Mouse (Mus musculus): Measurements from ENCODE around the gene Rhbdf2. TPM values are rescaled to one million over a fixed set of nuclear protein-coding genes. Genes with fewer than 3 reads are reported as not detected.

Gene Rhbdf2
- total RNA-seq, 2 experiments from 2014 or later, result 3.3 to 6.1 TPM

DNA sequence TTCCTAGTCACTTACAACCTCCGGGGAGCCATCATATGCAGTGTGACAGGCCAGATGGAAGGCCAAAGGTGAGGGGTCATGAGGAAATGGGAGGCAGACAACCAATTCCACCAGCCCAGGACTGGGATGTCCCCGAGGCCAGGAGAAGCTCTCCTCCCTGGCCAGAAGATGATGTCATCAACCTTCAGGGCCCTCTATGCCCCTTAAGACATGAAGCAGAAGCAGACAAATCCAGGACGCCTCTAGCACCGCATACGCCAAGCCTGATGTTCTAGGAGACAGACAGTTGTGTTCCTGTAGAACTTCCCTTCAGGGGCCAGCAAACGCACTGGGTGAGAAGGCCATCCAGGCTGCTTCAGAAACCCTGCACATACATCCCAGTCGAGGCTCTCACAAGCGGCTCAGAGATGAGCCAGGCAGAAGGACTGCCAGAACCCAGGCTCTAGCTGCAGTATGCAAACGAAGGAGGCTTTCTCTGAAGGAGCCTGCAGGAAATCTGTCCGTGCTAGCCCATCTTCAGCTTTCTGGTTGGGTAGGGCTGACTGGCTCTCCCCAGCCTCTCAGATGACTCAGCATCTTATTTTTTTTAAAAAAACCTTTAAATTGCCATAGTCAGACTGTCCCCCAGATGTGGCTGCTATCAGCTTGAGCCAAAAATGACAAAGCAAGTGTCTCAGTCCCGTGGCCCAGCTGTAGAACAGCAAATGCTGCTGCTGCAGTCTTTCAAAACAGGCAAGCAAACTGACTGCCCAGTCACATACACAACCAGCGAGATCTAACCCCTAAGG, 53.9 kb downstream of the Rhbdf2 start:
- ATAC-seq (replicated peaks; ENCODE audit: low FRiP score, low TSS enrichment, poor library complexity, severe bottlenecking), result peak; percentile 67

GRCm38 (mm10) chr11:116571767-116572679, 54.8 kb downstream of the Rhbdf2 start:
- ATAC-seq (replicated peaks; ENCODE audit: low FRiP score, low TSS enrichment, poor library complexity, severe bottlenecking), result peak; percentile 55

DNA sequence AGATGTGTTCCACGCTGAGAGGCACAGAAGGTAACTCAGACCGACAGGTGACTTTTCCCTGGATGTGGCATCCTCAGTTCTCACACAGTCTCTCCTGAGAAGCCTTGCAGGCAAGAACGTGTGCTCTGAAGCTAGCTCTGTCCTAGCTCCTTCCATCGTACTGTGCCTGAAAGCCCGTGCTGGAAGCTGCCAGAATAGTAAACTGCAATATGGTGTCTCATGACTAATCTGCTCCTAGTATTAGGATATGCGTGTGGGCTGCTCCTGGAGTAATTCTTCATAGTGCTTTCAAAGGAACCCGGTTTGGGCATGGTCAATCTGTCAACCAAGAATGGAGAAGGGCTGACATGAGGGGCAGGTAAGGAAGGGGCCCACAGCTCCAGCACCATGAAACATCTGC, 56.0 kb downstream of the Rhbdf2 start:
- ATAC-seq (replicated peaks; ENCODE audit: low FRiP score, low TSS enrichment, poor library complexity, severe bottlenecking), result no peak

DNA sequence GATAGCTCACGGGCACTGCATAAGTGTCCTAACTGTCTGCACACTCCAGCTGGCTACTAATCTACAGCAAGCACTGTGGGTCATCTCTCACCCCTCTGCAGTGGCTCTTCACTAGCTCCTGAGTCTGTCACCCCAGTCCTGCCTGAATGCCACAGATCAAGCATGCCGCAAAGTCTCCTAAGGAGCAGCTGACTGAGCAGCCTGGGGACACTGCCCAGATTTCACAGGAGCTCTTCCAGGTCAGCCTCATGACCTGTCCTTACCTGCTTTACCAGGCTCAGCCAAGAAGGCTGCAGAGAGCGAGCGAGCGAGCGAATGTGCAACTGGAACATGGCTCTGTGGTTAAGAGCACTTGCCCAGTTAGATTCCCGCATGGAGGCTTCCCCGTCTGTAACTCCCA, 59.3 kb downstream of the Rhbdf2 start:
- no peak for ATAC-seq (replicated peaks; ENCODE audit: low FRiP score, low TSS enrichment, poor library complexity, severe bottlenecking)

DNA sequence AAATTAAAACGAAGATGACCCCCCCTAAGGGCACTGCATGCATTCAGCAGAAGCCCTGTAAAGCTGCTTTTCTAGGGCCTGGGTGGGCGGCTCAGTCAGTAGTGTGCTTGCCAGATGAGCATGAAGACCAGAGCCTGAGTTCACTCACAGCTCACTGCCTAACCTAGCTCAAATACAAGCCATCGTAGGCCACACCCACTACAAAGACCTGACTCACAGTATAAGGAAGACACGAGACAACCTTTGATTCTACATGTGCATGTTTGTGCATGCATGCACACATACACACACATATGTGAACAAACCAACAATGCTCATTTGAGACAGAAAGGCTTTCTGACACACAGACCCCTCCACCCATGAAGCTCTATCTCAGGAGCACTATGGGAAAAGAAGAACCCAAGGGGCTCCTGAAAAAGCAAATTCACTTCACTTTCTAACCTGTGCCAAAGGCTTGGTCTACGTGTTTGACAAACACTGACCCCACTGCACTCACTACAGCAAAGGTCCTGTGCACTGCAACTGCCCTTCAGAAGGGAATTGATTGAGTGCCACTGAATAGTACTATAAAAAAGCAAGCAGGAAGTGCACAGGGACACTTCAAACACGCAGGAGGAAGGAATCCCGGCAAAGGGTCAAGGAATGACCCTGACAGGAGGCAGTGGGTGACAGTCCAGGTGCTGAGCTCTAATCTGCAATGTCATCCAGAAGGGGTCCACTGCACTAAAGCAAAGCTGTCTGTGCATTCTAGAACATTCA, 61.4 kb downstream of the Rhbdf2 start:
- ATAC-seq (replicated peaks; ENCODE audit: low FRiP score, low TSS enrichment, poor library complexity, severe bottlenecking), result no peak

- no peak for ATAC-seq (replicated peaks; ENCODE audit: low FRiP score, low TSS enrichment, poor library complexity, severe bottlenecking)
Observed at GRCm38 (mm10) chr11:116556308-116556707, 70.5 kb downstream of the Rhbdf2 start.

GRCm38 (mm10) chr11:116555572-116555971, 71.2 kb downstream of the Rhbdf2 start:
- ATAC-seq (replicated peaks; ENCODE audit: low FRiP score, low TSS enrichment, poor library complexity, severe bottlenecking), result no peak

DNA sequence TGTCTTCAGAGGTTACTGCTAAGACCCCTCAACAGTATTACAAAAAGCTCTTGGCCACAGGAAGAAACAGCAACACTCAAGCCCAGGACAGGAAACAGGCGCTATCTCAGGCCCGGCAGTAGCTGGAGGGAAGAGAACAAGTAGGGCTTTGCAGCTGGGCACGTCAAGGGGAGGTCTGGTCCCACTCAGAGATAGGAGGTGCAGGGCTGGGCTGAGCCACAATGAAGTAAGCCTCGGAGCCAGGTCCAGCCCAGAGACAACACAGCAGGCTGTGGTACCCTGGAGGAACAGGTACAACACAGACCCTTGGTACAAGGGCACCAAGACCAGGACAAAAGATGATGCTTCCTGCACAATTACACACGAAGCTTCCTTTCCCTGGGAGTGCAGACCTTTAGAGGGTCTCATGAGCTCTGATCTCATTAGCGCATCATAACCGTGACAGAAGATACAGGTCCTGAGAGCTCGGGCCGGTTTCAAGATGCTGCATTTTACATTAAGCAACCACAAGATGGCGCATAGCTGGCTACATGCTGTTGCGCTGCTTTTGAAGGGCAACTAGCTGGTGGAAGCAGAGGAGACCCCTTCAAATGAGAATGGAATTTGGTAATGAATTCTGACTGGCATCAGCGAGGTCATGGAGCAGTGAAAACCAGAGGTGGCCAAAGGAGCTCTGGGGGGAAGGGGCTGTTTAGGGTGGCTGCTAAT, 72.5 kb downstream of the Rhbdf2 start:
- ATAC-seq (replicated peaks; ENCODE audit: low FRiP score, low TSS enrichment, poor library complexity, severe bottlenecking), result peak; percentile 36; the same call in 1 of the 2 replicates

DNA sequence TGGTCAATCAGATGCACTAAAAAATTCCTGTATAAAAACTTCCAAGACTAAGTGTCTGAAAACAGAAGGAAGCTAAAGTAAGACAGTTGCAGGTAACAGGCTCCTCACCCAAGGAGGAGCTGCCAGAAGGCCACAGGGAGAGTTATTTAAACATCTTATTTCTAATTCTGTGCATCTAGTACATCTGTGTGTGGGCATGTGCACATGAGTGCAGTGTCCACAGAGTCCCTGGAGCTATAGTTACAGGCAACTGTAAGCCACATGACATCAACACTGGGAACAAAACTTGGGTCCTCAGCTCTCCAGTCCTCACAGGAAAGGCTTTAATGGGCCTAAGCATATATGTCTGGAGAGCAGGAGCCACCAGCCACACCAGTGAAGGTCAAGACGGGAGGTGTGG, 74.6 kb downstream of the Rhbdf2 start:
- ATAC-seq (replicated peaks; ENCODE audit: low FRiP score, low TSS enrichment, poor library complexity, severe bottlenecking), result no peak

GRCm38 (mm10) chr11:116550748-116551147, 76.1 kb downstream of the Rhbdf2 start:
- ATAC-seq (replicated peaks; ENCODE audit: low FRiP score, low TSS enrichment, poor library complexity, severe bottlenecking), result no peak

DNA sequence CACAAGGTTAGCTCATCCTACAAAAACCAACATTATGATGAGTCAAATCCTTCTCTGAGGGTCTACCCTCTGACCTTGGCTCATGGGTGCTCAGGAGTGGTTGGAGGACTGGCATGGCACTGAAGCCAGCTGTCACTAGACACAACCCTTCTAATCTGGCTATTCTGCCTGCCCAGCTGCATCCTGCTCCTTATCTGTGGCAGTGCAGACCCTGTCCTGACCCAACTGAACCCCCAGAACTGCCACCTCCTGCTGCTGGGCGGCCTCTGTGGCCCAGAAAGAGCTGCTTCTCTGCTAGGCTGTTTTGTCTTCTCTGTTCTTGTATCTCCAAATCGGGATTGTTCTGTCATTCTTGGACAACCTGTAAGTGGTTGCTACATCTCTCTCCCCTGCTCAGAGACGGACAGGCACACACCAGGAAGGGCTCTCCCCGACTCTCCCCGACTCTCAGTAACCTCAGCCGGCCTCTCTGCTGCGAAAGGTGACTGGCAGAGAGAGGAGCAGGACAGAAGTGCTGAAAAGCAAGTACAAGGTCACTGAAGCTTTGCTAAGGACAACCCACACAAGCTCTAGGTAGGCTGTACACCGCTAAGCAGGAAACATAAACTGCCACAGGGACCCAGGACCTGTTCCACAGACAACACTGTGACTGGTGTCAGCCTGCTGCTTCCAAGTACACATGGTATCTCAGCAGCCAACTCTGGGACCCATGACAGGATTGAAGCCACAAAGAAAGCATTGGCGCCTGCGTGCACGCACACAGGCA, 77.4 kb downstream of the Rhbdf2 start:
- ATAC-seq (replicated peaks; ENCODE audit: low FRiP score, low TSS enrichment, poor library complexity, severe bottlenecking), result peak; percentile 82

DNA sequence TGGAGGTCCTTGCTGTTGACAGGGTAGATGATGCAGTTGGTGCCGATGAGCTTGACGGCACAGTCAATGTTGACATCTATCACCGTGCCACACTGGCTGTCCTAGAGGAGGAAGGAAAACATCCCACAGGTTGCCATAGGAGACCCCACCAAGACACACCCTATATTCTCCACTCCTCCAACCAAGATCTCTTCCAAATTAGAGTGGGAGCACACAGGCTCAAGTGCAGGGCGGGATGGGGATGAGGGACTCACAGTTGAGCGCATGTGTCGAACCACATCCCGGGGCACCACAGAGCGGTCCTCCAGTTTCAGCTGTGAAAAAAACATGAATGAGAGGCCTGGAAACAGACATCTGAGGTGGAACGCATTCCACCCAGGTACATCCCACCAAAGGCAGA, 78.0 kb downstream of the Rhbdf2 start:
- ATAC-seq (replicated peaks; ENCODE audit: low FRiP score, low TSS enrichment, poor library complexity, severe bottlenecking), result no peak

Other genes with a start within 250 kb of the Rhbdf2 start
- 8.1 and 12.1 TPM in 2 replicates for gene Rnf157, start 214.0 kb downstream of the Rhbdf2 start, total RNA-seq (2014; fragmentation: Nextera tagmentation)
- 2.7 and 11.3 TPM in 2 replicates for gene Rnf157, start 214.0 kb downstream of the Rhbdf2 start, total RNA-seq (2017)
- gene Ubald2, start 192.9 kb downstream of the Rhbdf2 start, total RNA-seq (2014; fragmentation: Nextera tagmentation), result 68.8 and 89.9 TPM in 2 replicates
- gene Ubald2, start 192.9 kb downstream of the Rhbdf2 start, total RNA-seq (2017), result 65.8 and 93.3 TPM in 2 replicates
- gene Qrich2, start 160.8 kb downstream of the Rhbdf2 start, total RNA-seq (2014; fragmentation: Nextera tagmentation), result not detected in 2 replicates
- gene Qrich2, start 160.8 kb downstream of the Rhbdf2 start, total RNA-seq (2017), result not detected in 2 replicates
- 89.6 and 95.3 TPM in 2 replicates for gene Prpsap1, start 132.8 kb downstream of the Rhbdf2 start, total RNA-seq (2014; fragmentation: Nextera tagmentation)
- 36.8 and 60.7 TPM in 2 replicates for gene Prpsap1, start 132.8 kb downstream of the Rhbdf2 start, total RNA-seq (2017)
- gene Sphk1, start 96.1 kb downstream of the Rhbdf2 start, total RNA-seq (2014; fragmentation: Nextera tagmentation), result 188 and 259 TPM in 2 replicates
- 119 and 168 TPM in 2 replicates for gene Sphk1, start 96.1 kb downstream of the Rhbdf2 start, total RNA-seq (2017)
- 9.2 and 28.8 TPM in 2 replicates for gene Ube2o, start 45.6 kb downstream of the Rhbdf2 start, total RNA-seq (2014; fragmentation: Nextera tagmentation)
- gene Ube2o, start 45.6 kb downstream of the Rhbdf2 start, total RNA-seq (2017), result 4.6 and 22.6 TPM in 2 replicates
- gene Aanat, start 40.6 kb downstream of the Rhbdf2 start, total RNA-seq (2014; fragmentation: Nextera tagmentation), result not detected in 2 replicates
- gene Aanat, start 40.6 kb downstream of the Rhbdf2 start, total RNA-seq (2017), result not detected in 2 replicates
- gene Prcd, start 26.5 kb upstream of the Rhbdf2 start, total RNA-seq (2014; fragmentation: Nextera tagmentation), result 2.1 TPM in 1 of 2 replicates, not detected in the other
- not detected in 2 replicates for gene Prcd, start 26.5 kb upstream of the Rhbdf2 start, total RNA-seq (2017)
- gene Cygb, start 27.3 kb upstream of the Rhbdf2 start, total RNA-seq (2014; fragmentation: Nextera tagmentation), result not detected in 2 replicates
- not detected in 2 replicates for gene Cygb, start 27.3 kb upstream of the Rhbdf2 start, total RNA-seq (2017)
- gene St6galnac1, start 148.5 kb upstream of the Rhbdf2 start, total RNA-seq (2014; fragmentation: Nextera tagmentation), result not detected in 2 replicates
- gene St6galnac1, start 148.5 kb upstream of the Rhbdf2 start, total RNA-seq (2017), result not detected in 2 replicates
- not detected in 2 replicates for gene Mxra7, start 201.0 kb upstream of the Rhbdf2 start, total RNA-seq (2014; fragmentation: Nextera tagmentation)
- 0.61 TPM in 1 of 2 replicates, not detected in the other for gene Mxra7, start 201.0 kb upstream of the Rhbdf2 start, total RNA-seq (2017)
- gene Mettl23, start 216.3 kb upstream of the Rhbdf2 start, total RNA-seq (2014; fragmentation: Nextera tagmentation), result 53.6 and 58.8 TPM in 2 replicates
- gene Mettl23, start 216.3 kb upstream of the Rhbdf2 start, total RNA-seq (2017), result 47.2 and 48.2 TPM in 2 replicates
- 50.7 and 56.7 TPM in 2 replicates for gene Jmjd6, start 216.4 kb upstream of the Rhbdf2 start, total RNA-seq (2014; fragmentation: Nextera tagmentation)
- 43.5 and 49.5 TPM in 2 replicates for gene Jmjd6, start 216.4 kb upstream of the Rhbdf2 start, total RNA-seq (2017)
- 17.2 and 21.1 TPM in 2 replicates for gene Mfsd11, start 225.4 kb upstream of the Rhbdf2 start, total RNA-seq (2014; fragmentation: Nextera tagmentation)
- gene Mfsd11, start 225.4 kb upstream of the Rhbdf2 start, total RNA-seq (2017), result 7.2 and 20.1 TPM in 2 replicates
- gene Srsf2, start 226.1 kb upstream of the Rhbdf2 start, total RNA-seq (2014; fragmentation: Nextera tagmentation), result 740 and 930 TPM in 2 replicates
- gene Srsf2, start 226.1 kb upstream of the Rhbdf2 start, total RNA-seq (2017), result 646 and 663 TPM in 2 replicates

All from megakaryocyte-erythroid progenitor cell, adult 5-6 weeks (primary cell).